Mouse (Mus musculus) 3134 (cell line): Measurements from ENCODE around the gene Parp8.
A peak's percentile ranks its signal among the peaks of the same experiment; 100 is the strongest.

ENCODE experiments used
- DNase-seq: peaks from one replicate; pipeline ENCODE4 v3.0.0-alpha.2; 2011; ENCODE audit warnings: low spot score; ENCODE audit not compliant: insufficient read length; ENCODE audit errors: extremely low read depth

The Parp8 gene

GRCm38 (mm10) chr13:117025226-117026067 lies at the start of gene Parp8:
TSS of gene Parp8 (minus strand) at chr13:117025537.
- peak; percentile 78 for DNase-seq

GRCm38 (mm10) chr13:117062628-117063315 lies 37.4 kb upstream of the Parp8 start:
- DNase-seq, result no peak

- DNase-seq, result no peak
These were observed 31.1 kb upstream of the Parp8 start for GRCm38 (mm10) chr13:117056466-117056865.

- DNase-seq, result no peak
These were observed 29.6 kb upstream of the Parp8 start for GRCm38 (mm10) chr13:117054811-117055496.

- DNase-seq, result no peak
These were observed 27.4 kb upstream of the Parp8 start for GRCm38 (mm10) chr13:117052748-117053147.

- no peak for DNase-seq
These were observed 23.2 kb upstream of the Parp8 start for GRCm38 (mm10) chr13:117048541-117048971.

- no peak for DNase-seq
These were observed 18.2 kb upstream of the Parp8 start for GRCm38 (mm10) chr13:117043567-117043966.

- DNase-seq, result no peak
These were observed 15.7 kb upstream of the Parp8 start for GRCm38 (mm10) chr13:117041021-117041420.

- DNase-seq, result no peak
These were observed 10.9 kb upstream of the Parp8 start for GRCm38 (mm10) chr13:117036277-117036676.

GRCm38 (mm10) chr13:117035121-117035520 lies 9.8 kb upstream of the Parp8 start:
- DNase-seq, result no peak

- no peak for DNase-seq
These were observed 9.3 kb upstream of the Parp8 start for GRCm38 (mm10) chr13:117034676-117035075.

GRCm38 (mm10) chr13:117033676-117034308 lies 8.5 kb upstream of the Parp8 start:
- no peak for DNase-seq

GRCm38 (mm10) chr13:117032402-117032801 lies 7.1 kb upstream of the Parp8 start:
- no peak for DNase-seq

GRCm38 (mm10) chr13:117031546-117031945 lies 6.2 kb upstream of the Parp8 start:
- DNase-seq, result no peak

GRCm38 (mm10) chr13:117028221-117028620 lies 2.9 kb upstream of the Parp8 start:
- DNase-seq, result no peak

- no peak for DNase-seq
These were observed 2.0 kb upstream of the Parp8 start for GRCm38 (mm10) chr13:117027336-117027735.

- peak; percentile 7 for DNase-seq
These were observed 991 bp upstream of the Parp8 start for GRCm38 (mm10) chr13:117026276-117026780.

- DNase-seq, result peak; percentile 66
These were observed 466 bp downstream of the Parp8 start for GRCm38 (mm10) chr13:117024916-117025225.

GRCm38 (mm10) chr13:117024127-117024915 lies 1.0 kb downstream of the Parp8 start:
- DNase-seq, result peak; percentile 80
